ENCODE assay signal across 12 mouse cellular contexts in the genomic region with DNA sequence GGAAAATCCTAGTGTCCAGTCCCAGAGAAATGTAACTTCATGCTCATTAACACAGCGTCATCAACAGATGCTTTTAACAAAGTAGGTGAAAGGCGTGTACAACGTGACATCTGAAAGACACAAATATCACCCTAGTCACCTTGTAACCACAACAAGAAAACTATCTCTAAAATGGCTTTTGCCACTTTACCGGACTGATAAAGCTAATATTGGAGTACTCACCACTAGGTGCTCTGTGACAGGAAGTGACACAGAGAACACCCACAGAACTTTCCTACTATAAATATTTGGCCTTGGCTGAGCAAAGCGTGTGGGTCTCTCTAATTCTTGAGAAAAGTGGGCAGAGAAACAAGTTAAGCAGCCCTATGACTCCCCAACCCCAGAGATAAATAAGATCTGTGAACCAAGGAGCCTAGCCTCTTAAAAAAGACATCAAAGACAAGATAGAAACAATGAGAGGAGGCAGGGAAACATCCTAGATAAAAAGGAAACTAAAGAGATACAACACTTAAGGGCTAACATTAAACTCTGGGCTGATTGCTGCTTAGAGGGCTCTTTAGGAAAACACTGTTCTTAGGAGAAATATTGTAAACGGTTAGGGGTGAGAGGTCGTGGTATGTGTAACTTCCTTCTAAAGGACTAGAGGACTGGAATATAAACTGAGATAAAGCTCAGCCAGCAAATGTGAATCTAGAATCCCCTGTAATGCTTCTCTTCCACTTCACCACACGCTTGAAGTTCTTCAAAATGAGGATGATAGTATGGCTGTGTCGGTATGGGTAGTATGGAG. TPM values are rescaled to one million over a fixed set of nuclear protein-coding genes. Genes with fewer than 3 reads are reported as not detected.
A peak's percentile ranks its signal among the peaks of the same experiment; 100 is the strongest.
DNase-seq lines count a peak whose midpoint lies in the region; ATAC-seq lines count a peak whose summit lies in the region.
"Had no signal": no experiment of that assay in that cellular context is flagged by ENCODE, and none has a peak within 500 bp of the region (broad histone marks: within the 10 kb centered on the region; RNA-seq: fewer than 3 reads in every experiment).

No protein-coding gene starts in this region.

- H3K4me1 ChIP-seq in heart, embryonic 14.5 days (ENCODE audit: control insufficient read depth in 2 of 2, insufficient read depth in 2 of 2, low read length in 2 of 2), result peaks cover 1 to 16% of the 10 kb centered on the region in 2 experiments

- 30% methylated on average over 9 of the region's 9 CpGs for WGBS in heart, embryonic 14.5 days

- DNase-seq in heart, adult 9 months (ENCODE audit: low spot score in 2 of 2), result no peak
- DNase-seq in B cell, adult 2 months, result peak; percentile 12 to 19
- peak; percentile 47 for DNase-seq in MEL-GATA-1-ER (ENCODE audit: extremely low read depth, low read depth)
- peak; percentile 19 for DNase-seq in lung, postnatal 36 days
- no peak for DNase-seq in ovary, postnatal 36 days (ENCODE audit: low spot score)
- no peak for DNase-seq in left cerebral cortex, postnatal 4 days
- no peak for DNase-seq in frontal cortex, postnatal 25 days (ENCODE audit: low spot score in 2 of 2)
- DNase-seq: cerebellum, adult 18-20 months; embryo, embryonic 11 days; kidney, adult 18-20 months had no signal

- H3K4me3 ChIP-seq in heart, embryonic 14.5 days (ENCODE audit: control insufficient read depth in 1 of 2, insufficient read depth in 1 of 2, low read depth in 1 of 2, low read length in 2 of 2), result no peak overlapping the region
- H3K4me3 ChIP-seq: myocyte had no signal

- 0 out of 2 replicates have a peak, but pooled peaks cover 3% of the 10 kb centered on the region for H3K36me3 ChIP-seq in heart, embryonic 14.5 days (ENCODE audit: control insufficient read depth, insufficient read depth, low read length)

- H3K4me2 ChIP-seq in heart, embryonic 14.5 days (ENCODE audit: low read length), result no peak overlapping the region; the same call in 1 of the 2 replicates

- H3K27ac ChIP-seq in heart, embryonic 14.5 days (replicated peaks in 1 of 2; ENCODE audit: control insufficient read depth in 1 of 2, insufficient read depth in 1 of 2, low read depth in 2 of 2, low read length in 2 of 2), result peak overlapping the region; percentile 1 to 14; a peak in 1 of 4 replicates

- no peaks in the 10 kb centered on the region for H3K9me3 ChIP-seq in heart, embryonic 14.5 days (ENCODE audit: control insufficient read depth, low read length)

- no peaks in the 10 kb centered on the region for H3K27me3 ChIP-seq in heart, embryonic 14.5 days (ENCODE audit: control insufficient read depth, insufficient read depth, low read length)

- intact Hi-C loops in left cerebral cortex, postnatal 4 days (cut with DNase I), result no loop called here

- no peak for ATAC-seq in heart, embryonic 14.5 days (ENCODE audit: insufficient number of reproducible peaks, insufficient read depth, low FRiP score, low read depth)

- no peak overlapping the region for H3K9ac ChIP-seq in heart, embryonic 14.5 days (ENCODE audit: low read length)

RNA-seq across cellular contexts. Expression of a gene that starts 29.8 kb away (rescaled TPM):
- polyA plus RNA-seq in heart, embryonic 14.5 days (2014; fragmentation: Nextera tagmentation; extraction: Ambion mirVana), result 26.7 and 33.0 TPM in 2 replicates
- 10 to 100 TPM; 67.9 to 74.0 TPM for total RNA-seq in left cerebral cortex, postnatal 4 days (2021)

Comparison
In these comparisons a context has a peak if more than half of its experiments do, and no peak if none do; other contexts are left out.
1. DNase-seq: peak in B cell, adult 2 months (2 of 2), MEL-GATA-1-ER (single experiment) and lung, postnatal 36 days (single experiment); none in heart, adult 9 months (0 of 2), ovary, postnatal 36 days (single experiment), left cerebral cortex, postnatal 4 days (single experiment) and frontal cortex, postnatal 25 days (0 of 2).